Mouse (Mus musculus): Measurements from ENCODE around the gene Gpsm2. TPM values are rescaled to one million over a fixed set of nuclear protein-coding genes. Genes with fewer than 3 reads are reported as not detected.
A peak's percentile ranks its signal among the peaks of the same experiment; 100 is the strongest.
"Not testable (repeated sequence)": the region's sequence is repeated elsewhere in the genome, so short reads cannot be mapped to it uniquely, and the experiment has no call there.

Gene Gpsm2
- polyA plus RNA-seq, 1 experiment = 1.8 TPM

DNA sequence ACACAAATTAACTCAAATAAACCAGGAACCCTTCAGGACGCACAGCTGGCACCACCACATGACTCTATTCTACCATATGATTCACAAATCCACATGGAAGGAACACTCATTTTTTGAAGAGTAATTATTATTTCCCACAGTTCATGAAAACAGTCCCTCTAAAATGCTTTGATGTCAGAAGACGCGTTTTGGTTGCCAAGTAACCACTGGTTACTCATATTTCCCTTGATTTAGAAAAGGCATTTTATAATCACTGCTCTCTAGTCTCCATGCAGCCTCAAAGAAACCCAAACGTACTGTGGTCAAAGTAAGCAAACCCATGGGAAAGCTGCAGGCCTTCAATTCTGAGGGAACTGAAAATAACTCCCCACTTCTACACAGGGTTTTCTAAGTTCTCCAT is 32.1 kb downstream of the Gpsm2 start:
- no peak for DNase-seq
- Histone ChIP-seq H3K4me3 (ENCODE audit: insufficient read depth, low read depth, low read length) (no peak overlapping the region), H3K4me1 (ENCODE audit: control insufficient read depth, insufficient read depth, low read length) (no peaks in the 10 kb centered on the region), H3K27ac (ENCODE audit: insufficient read depth, low read depth, low read length) (no peak overlapping the region), H3K36me3 (ENCODE audit: control insufficient read depth, insufficient read depth, low read length) (no peaks in the 10 kb centered on the region), H3K27me3 (replicated peaks; ENCODE audit: control insufficient read depth, insufficient read depth, low read length) (no peaks in the 10 kb centered on the region)
- 82% methylated on average over 4 of the region's 4 CpGs for WGBS
- TF ChIP-seq POLR2A (IDR thresholded peaks at IDR 0.05; ENCODE audit: low read depth, low read length) = no peak
- TF ChIP-seq CTCF (conservative IDR thresholded peaks at IDR 0.05; ENCODE audit: insufficient read depth, insufficient read length, low read depth, low read length) = no peak

DNA sequence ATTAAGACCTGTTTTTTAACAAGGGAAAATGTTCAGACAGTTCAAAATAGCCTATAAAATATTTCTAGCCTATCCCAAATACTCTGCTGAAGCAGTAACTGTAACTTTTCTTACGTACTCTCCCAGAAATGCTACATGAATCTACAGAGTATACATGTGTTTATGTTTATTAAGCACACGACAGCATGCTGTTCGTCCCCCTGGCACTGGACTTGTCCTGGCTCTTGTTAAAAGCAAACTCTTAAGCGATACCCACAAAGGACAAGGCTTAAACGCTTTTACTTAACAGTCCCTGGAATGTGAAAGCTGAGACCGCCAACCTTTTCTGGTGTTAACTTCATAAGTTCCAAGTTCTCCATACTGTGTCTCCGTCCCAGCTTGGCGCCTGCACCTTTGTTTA is 32.7 kb downstream of the Gpsm2 start:
- H3K27ac ChIP-seq (ENCODE audit: insufficient read depth, low read depth, low read length) = no peak overlapping the region
- H3K4me3 ChIP-seq (ENCODE audit: insufficient read depth, low read depth, low read length) = no peak overlapping the region
- DNase-seq = no peak
- no peaks in the 10 kb centered on the region for H3K36me3 ChIP-seq (ENCODE audit: control insufficient read depth, insufficient read depth, low read length)
- no peaks in the 10 kb centered on the region for H3K4me1 ChIP-seq (ENCODE audit: control insufficient read depth, insufficient read depth, low read length)
- TF ChIP-seq POLR2A (IDR thresholded peaks at IDR 0.05; ENCODE audit: low read depth, low read length) (no peak), CTCF (conservative IDR thresholded peaks at IDR 0.05; ENCODE audit: insufficient read depth, insufficient read length, low read depth, low read length) (no peak)
- H3K27me3 ChIP-seq (replicated peaks; ENCODE audit: control insufficient read depth, insufficient read depth, low read length) = no peaks in the 10 kb centered on the region
- 82% methylated on average over 8 of the region's 8 CpGs for WGBS

DNA sequence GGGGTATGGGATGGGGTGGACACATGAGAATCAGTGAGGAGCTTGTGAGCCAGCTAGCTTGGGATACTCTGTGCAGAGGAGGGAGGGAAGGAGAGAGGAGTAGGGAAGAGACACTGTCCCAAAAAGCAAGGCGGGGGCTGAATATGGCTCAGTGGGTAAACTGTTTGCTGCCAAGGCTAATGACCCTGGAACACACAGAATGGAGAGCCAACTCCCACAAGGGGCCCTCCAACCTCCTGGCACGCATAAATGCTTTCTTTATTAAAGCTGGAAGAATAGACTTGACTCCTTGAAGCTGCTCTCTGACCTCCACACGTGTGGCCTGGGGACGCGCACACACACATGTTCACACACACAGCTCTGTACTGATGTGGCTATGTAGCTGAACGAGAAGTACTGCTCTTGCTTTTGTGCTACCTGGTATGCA is 33.1 kb downstream of the Gpsm2 start:
- TF ChIP-seq CTCF (conservative IDR thresholded peaks at IDR 0.05; ENCODE audit: insufficient read depth, insufficient read length, low read depth, low read length) = no peak
- no peak for TF ChIP-seq POLR2A (IDR thresholded peaks at IDR 0.05; ENCODE audit: low read depth, low read length)
- Histone ChIP-seq H3K27ac (ENCODE audit: insufficient read depth, low read depth, low read length) (no peak overlapping the region), H3K4me3 (ENCODE audit: insufficient read depth, low read depth, low read length) (no peak overlapping the region), H3K27me3 (replicated peaks; ENCODE audit: control insufficient read depth, insufficient read depth, low read length) (no peaks in the 10 kb centered on the region), H3K4me1 (ENCODE audit: control insufficient read depth, insufficient read depth, low read length) (no peaks in the 10 kb centered on the region), H3K36me3 (ENCODE audit: control insufficient read depth, insufficient read depth, low read length) (no peaks in the 10 kb centered on the region)
- DNase-seq = no peak
- 71% methylated on average over 6 of the region's 6 CpGs for WGBS

DNA sequence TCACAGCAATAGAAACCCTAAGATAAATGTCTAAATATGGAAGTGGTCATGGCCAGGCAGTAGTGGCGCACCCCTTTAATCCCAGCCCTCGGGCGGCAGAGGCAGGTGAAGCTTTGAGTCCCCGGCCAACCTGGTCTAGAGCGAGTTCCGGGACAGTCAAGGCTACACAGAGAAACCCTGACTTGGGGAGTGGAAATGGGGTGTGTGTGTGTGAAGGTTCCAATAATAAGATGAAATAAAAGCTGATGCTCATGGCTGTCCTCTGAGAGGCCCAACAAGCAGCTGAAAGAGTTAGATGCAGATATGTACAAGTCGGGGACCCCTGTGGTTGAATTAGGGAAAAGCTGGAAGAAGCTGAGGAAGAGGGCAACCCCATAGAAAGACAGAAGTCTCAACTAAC is 36.4 kb downstream of the Gpsm2 start:
- 96% methylated on average over 7 of the region's 7 CpGs for WGBS
- no peaks in the 10 kb centered on the region for H3K36me3 ChIP-seq (ENCODE audit: control insufficient read depth, insufficient read depth, low read length)

DNA sequence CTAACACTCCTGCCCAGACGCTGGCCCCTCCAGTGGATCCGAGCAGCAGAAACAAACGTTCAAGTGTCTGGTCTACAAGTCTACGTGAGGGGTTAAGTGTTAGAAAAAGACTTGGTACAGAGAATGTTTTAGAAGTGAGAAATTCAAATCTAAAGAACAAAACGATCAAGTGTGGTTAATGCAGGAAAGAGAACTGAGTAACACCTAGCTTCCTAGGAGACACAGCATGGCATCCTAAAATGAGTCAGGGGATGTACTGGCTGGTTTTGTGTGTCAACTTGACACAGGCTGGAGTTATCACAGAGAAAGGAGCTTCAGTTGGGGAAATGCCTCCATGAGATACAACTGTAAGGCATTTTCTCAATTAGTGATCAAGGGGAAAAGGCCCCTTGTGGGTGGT is 38.5 kb downstream of the Gpsm2 start:
- H3K36me3 ChIP-seq (ENCODE audit: control insufficient read depth, insufficient read depth, low read length); DNase-seq; H3K27ac ChIP-seq (ENCODE audit: insufficient read depth, low read depth, low read length); H3K27me3 ChIP-seq (replicated peaks; ENCODE audit: control insufficient read depth, insufficient read depth, low read length); H3K4me3 ChIP-seq (ENCODE audit: insufficient read depth, low read depth, low read length); H3K4me1 ChIP-seq (ENCODE audit: control insufficient read depth, insufficient read depth, low read length): not testable (repeated sequence)
- 96% methylated on average over 5 of the region's 5 CpGs for WGBS

More for the DNA sequence above, 36.4 kb downstream of the Gpsm2 start:
- DNase-seq = no peak
- H3K4me3 ChIP-seq (ENCODE audit: insufficient read depth, low read depth, low read length) = no peak overlapping the region
- no peak overlapping the region for H3K27ac ChIP-seq (ENCODE audit: insufficient read depth, low read depth, low read length)
- TF ChIP-seq POLR2A (IDR thresholded peaks at IDR 0.05; ENCODE audit: low read depth, low read length) = no peak
- TF ChIP-seq CTCF (conservative IDR thresholded peaks at IDR 0.05; ENCODE audit: insufficient read depth, insufficient read length, low read depth, low read length) = no peak
- no peaks in the 10 kb centered on the region for H3K27me3 ChIP-seq (replicated peaks; ENCODE audit: control insufficient read depth, insufficient read depth, low read length)
- no peaks in the 10 kb centered on the region for H3K4me1 ChIP-seq (ENCODE audit: control insufficient read depth, insufficient read depth, low read length)

DNA sequence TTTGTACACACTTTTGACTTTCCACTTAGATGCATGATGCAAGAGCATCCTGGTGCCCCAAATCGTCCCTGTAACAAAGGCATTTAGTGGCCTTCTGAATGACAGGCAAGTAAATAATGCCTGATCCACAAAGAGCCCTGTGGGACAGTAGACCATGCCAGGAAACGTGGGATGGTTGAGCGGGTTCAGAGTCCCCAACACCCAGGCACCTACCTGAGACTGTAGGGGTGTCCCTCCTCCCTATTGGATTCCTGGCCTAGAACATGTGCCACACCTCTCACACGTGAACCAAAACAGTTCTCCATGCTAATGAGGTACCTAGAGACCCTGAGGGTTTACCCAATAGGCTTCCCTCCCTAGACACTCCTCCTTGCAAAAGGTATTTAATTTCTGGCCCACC is 41.1 kb downstream of the Gpsm2 start:
- Histone ChIP-seq H3K27ac (ENCODE audit: insufficient read depth, low read depth, low read length) (no peak overlapping the region), H3K36me3 (ENCODE audit: control insufficient read depth, insufficient read depth, low read length) (peaks cover 10% of the 10 kb centered on the region), H3K4me1 (ENCODE audit: control insufficient read depth, insufficient read depth, low read length) (no peaks in the 10 kb centered on the region), H3K27me3 (replicated peaks; ENCODE audit: control insufficient read depth, insufficient read depth, low read length) (no peaks in the 10 kb centered on the region), H3K4me3 (ENCODE audit: insufficient read depth, low read depth, low read length) (no peak overlapping the region)
- 84% methylated on average over 4 of the region's 4 CpGs for WGBS
- TF ChIP-seq POLR2A (IDR thresholded peaks at IDR 0.05; ENCODE audit: low read depth, low read length) (no peak), CTCF (conservative IDR thresholded peaks at IDR 0.05; ENCODE audit: insufficient read depth, insufficient read length, low read depth, low read length) (no peak)
- no peak for DNase-seq

DNA sequence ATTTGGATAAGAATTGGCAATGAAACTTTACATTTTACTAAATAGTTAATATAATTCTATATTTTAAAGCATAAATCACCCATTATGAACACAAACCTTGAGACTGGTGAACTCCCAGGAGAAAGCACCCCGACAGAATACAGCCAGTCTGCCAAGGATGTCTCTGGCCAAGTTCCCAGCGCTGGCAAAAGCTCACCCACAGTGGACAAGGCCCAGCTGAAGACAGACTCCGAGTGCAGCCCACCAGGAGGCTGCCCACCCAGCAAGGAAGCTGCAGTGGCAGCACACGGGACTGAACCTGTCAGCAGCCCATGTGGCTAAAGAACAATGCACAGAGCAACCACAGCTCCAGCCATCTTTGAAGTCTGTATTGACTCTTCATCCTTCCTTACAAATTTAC is 45.5 kb downstream of the Gpsm2 start:
- 86% methylated on average over 4 of the region's 4 CpGs for WGBS
- no peak overlapping the region for H3K27ac ChIP-seq (ENCODE audit: insufficient read depth, low read depth, low read length)
- TF ChIP-seq POLR2A (IDR thresholded peaks at IDR 0.05; ENCODE audit: low read depth, low read length) (no peak), CTCF (conservative IDR thresholded peaks at IDR 0.05; ENCODE audit: insufficient read depth, insufficient read length, low read depth, low read length) (no peak)
- H3K27me3 ChIP-seq (replicated peaks; ENCODE audit: control insufficient read depth, insufficient read depth, low read length) = no peaks in the 10 kb centered on the region
- H3K36me3 ChIP-seq (ENCODE audit: control insufficient read depth, insufficient read depth, low read length) = peaks cover 17% of the 10 kb centered on the region
- no peak for DNase-seq
- H3K4me1 ChIP-seq (ENCODE audit: control insufficient read depth, insufficient read depth, low read length) = no peaks in the 10 kb centered on the region
- no peak overlapping the region for H3K4me3 ChIP-seq (ENCODE audit: insufficient read depth, low read depth, low read length)

DNA sequence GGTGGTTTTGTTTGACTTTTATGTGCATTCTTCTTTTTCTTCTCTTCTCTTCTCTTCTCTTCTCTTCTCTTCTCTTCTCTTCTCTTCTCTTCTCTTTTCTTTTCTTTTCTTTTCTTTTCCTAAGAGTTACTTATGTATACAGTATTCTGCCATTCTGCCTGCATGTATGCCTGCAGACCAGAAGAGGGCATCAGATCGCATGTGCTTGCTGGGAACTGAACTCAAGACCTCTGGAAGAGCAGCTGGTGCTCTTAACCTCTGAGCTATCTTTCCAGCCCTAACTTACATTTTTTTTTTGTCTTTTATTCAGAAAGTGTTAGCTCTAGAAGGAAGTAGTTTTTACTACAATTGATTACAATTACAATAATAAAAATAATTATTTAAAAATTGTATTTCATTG is 61.2 kb downstream of the Gpsm2 start:
- H3K27me3 ChIP-seq (replicated peaks; ENCODE audit: control insufficient read depth, insufficient read depth, low read length) = no peaks in the 10 kb centered on the region
- WGBS = 80% methylated on average over 1 of the region's 1 CpGs
- no peak for TF ChIP-seq POLR2A (IDR thresholded peaks at IDR 0.05; ENCODE audit: low read depth, low read length)
- TF ChIP-seq CTCF (conservative IDR thresholded peaks at IDR 0.05; ENCODE audit: insufficient read depth, insufficient read length, low read depth, low read length) = 0 out of 2 replicates have a peak, but pooled peaks have one; percentile 14
- DNase-seq = no peak
- no peak overlapping the region for H3K4me3 ChIP-seq (ENCODE audit: insufficient read depth, low read depth, low read length)
- H3K36me3 ChIP-seq (ENCODE audit: control insufficient read depth, insufficient read depth, low read length) = peaks cover 6% of the 10 kb centered on the region
- H3K4me1 ChIP-seq (ENCODE audit: control insufficient read depth, insufficient read depth, low read length) = no peaks in the 10 kb centered on the region
- H3K27ac ChIP-seq (ENCODE audit: insufficient read depth, low read depth, low read length) = no peak overlapping the region
